Mouse (Mus musculus) midbrain, embryonic 14.5 days (tissue): ENCODE results near the gene Cnn3. TPM values are rescaled to one million over a fixed set of nuclear protein-coding genes. Genes with fewer than 3 reads are reported as not detected.

Source experiments
- ATAC-seq: fragments of 200-750 bp; cut with Nextera tagmentation; 2 replicates; pipeline ENCODE4 v1.8.0; 2017; ENCODE audit warnings: moderate number of reproducible peaks, moderate library complexity; ENCODE audit not compliant: low FRiP score, low TSS enrichment
- DNase-seq: peaks from one replicate; pipeline ENCODE4 v3.0.0-alpha.2; 2015
- H3K27ac ChIP-seq: fragments of 300-500 bp; sonication (generic); replicated peaks from 2 replicates; pipeline ENCODE4 v1.5.1; 2014; ENCODE audit warnings: mild to moderate bottlenecking, low read depth, low read length, moderate library complexity
- H3K27me3 ChIP-seq: fragments of 300-500 bp; sonication (generic); 2 replicates; pipeline ENCODE4 v1.6.1; 2014; ENCODE audit warnings: low read length, control low read depth, mixed read lengths; ENCODE audit not compliant: control insufficient read depth, insufficient read depth
- H3K36me3 ChIP-seq: fragments of 300-500 bp; sonication (generic); 2 replicates; pipeline ENCODE4 v1.6.1; 2014; ENCODE audit warnings: low read length, control low read depth; ENCODE audit not compliant: control insufficient read depth, insufficient read depth
- H3K4me1 ChIP-seq: fragments of 300-500 bp; sonication (generic); 2 replicates; pipeline ENCODE4 v1.6.1; 2014; ENCODE audit warnings: mild to moderate bottlenecking, antibody characterized with exemption, low read length, control low read depth; ENCODE audit not compliant: control insufficient read depth, insufficient read depth
- H3K4me2 ChIP-seq: fragments of 300-500 bp; sonication (generic); 2 replicates; pipeline ENCODE4 v1.6.1; 2014; ENCODE audit warnings: mild to moderate bottlenecking, low read length, moderate library complexity
- H3K4me3 ChIP-seq: fragments of 300-500 bp; sonication (generic); replicated peaks from 2 replicates; pipeline ENCODE4 v1.5.1; 2014; ENCODE audit warnings: low read depth, low read length
- H3K9ac ChIP-seq: fragments of 300-500 bp; sonication (generic); replicated peaks from 2 replicates; pipeline ENCODE4 v1.6.1; 2014; ENCODE audit warnings: mild to moderate bottlenecking, low read length, moderate library complexity
- H3K9me3 ChIP-seq: fragments of 300-500 bp; sonication (generic); 2 replicates; pipeline ENCODE4 v1.6.1; 2016; ENCODE audit warnings: low read length, control low read depth, mixed read lengths; ENCODE audit not compliant: control insufficient read depth
- WGBS: fragments of 180-500 bp; shearing (Covaris S2); extraction: QIAGEN DNeasy Blood & Tissue Kit; methylation state at CpG from one replicate; pipeline ENCODE4 v1.1.7; 2014; 5-methylcytosine and 5-hydroxymethylcytosine counted together
- polyA plus RNA-seq: library from polyadenylated mRNA; unstranded; fragments of >200 nt; fragmentation: Nextera tagmentation; extraction: Ambion mirVana; gene quantifications from 2 replicates; pipeline ENCODE4 v1.2.1, GENCODE M21; 2014

Gene Cnn3
- polyA plus RNA-seq, 1 experiment from 2014 or later, result 560 TPM

GRCm38 (mm10) chr3:121468136-121468535, 41.8 kb downstream of the Cnn3 start:
- H3K36me3 ChIP-seq, result no peaks in the 10 kb centered on the region
- no peak overlapping the region for H3K4me2 ChIP-seq
- no peak overlapping the region for H3K27ac ChIP-seq
- H3K9me3 ChIP-seq, result no peaks in the 10 kb centered on the region
- H3K4me1 ChIP-seq, result 0 out of 2 replicates have a peak, but pooled peaks cover 8% of the 10 kb centered on the region
- ATAC-seq, result no peak
- H3K9ac ChIP-seq, result no peak overlapping the region
- H3K27me3 ChIP-seq, result no peaks in the 10 kb centered on the region
- no peak overlapping the region for H3K4me3 ChIP-seq
- no peak for DNase-seq
- WGBS, result 32% methylated on average over 1 of the region's 2 CpGs

GRCm38 (mm10) chr3:121469185-121469975, 43.1 kb downstream of the Cnn3 start:
- Histone ChIP-seq H3K27ac (peak overlapping the region; percentile 63), H3K36me3 (no peaks in the 10 kb centered on the region), H3K4me3 (no peak overlapping the region), H3K27me3 (no peaks in the 10 kb centered on the region), H3K9me3 (no peaks in the 10 kb centered on the region), H3K4me2 (peak overlapping the region; percentile 15; the same call in 1 of the 2 replicates), H3K9ac (no peak overlapping the region), H3K4me1 (0 out of 2 replicates have a peak, but pooled peaks cover 8% of the 10 kb centered on the region)
- peak; percentile 66; the same call in 1 of the 2 replicates for ATAC-seq
- DNase-seq, result peak; percentile 69
- WGBS, result 4% methylated on average over 13 of the region's 13 CpGs

GRCm38 (mm10) chr3:121471703-121472102, 45.4 kb downstream of the Cnn3 start:
- no peak; the same call in 1 of the 2 replicates for ATAC-seq
- H3K4me2 ChIP-seq, result no peak overlapping the region
- no peak overlapping the region for H3K9ac ChIP-seq
- 0 out of 2 replicates have a peak, but pooled peaks cover 3% of the 10 kb centered on the region for H3K4me1 ChIP-seq
- WGBS, result 79% methylated on average over 11 of the region's 11 CpGs
- no peaks in the 10 kb centered on the region for H3K9me3 ChIP-seq
- no peaks in the 10 kb centered on the region for H3K27me3 ChIP-seq
- DNase-seq, result no peak
- H3K36me3 ChIP-seq, result no peaks in the 10 kb centered on the region
- H3K27ac ChIP-seq, result no peak overlapping the region
- no peak overlapping the region for H3K4me3 ChIP-seq

- H3K27ac ChIP-seq, result no peak overlapping the region
- DNase-seq, result no peak
Observed at GRCm38 (mm10) chr3:121474738-121475137, 48.4 kb downstream of the Cnn3 start.

GRCm38 (mm10) chr3:121480030-121480960, 54.0 kb downstream of the Cnn3 start:
- Histone ChIP-seq H3K4me1 (peaks cover 32% of the 10 kb centered on the region), H3K9me3 (no peaks in the 10 kb centered on the region), H3K27me3 (no peaks in the 10 kb centered on the region), H3K27ac (peak overlapping the region; percentile 69), H3K4me3 (no peak overlapping the region), H3K4me2 (no peak overlapping the region), H3K36me3 (no peaks in the 10 kb centered on the region), H3K9ac (peak overlapping the region; percentile 21; the same call in 1 of the 2 replicates)
- ATAC-seq (peak; percentile 47; the same call in 1 of the 2 replicates), DNase-seq (peak; percentile 65)
- 17% methylated on average over 26 of the region's 26 CpGs for WGBS

More at GRCm38 (mm10) chr3:121474738-121475137, 48.4 kb downstream of the Cnn3 start:
- Histone ChIP-seq H3K9me3 (no peaks in the 10 kb centered on the region), H3K9ac (no peak overlapping the region), H3K4me1 (no peaks in the 10 kb centered on the region), H3K4me2 (no peak overlapping the region), H3K4me3 (no peak overlapping the region), H3K36me3 (no peaks in the 10 kb centered on the region), H3K27me3 (no peaks in the 10 kb centered on the region)
- no peak for ATAC-seq
- 48% methylated on average over 3 of the region's 3 CpGs for WGBS

GRCm38 (mm10) chr3:121480961-121481436, 54.7 kb downstream of the Cnn3 start:
- Histone ChIP-seq H3K4me1 (peaks cover 32% of the 10 kb centered on the region), H3K9me3 (no peaks in the 10 kb centered on the region), H3K4me2 (no peak overlapping the region), H3K9ac (no peak overlapping the region), H3K36me3 (no peaks in the 10 kb centered on the region), H3K27ac (no peak overlapping the region), H3K4me3 (no peak overlapping the region), H3K27me3 (no peaks in the 10 kb centered on the region)
- ATAC-seq (no peak), DNase-seq (no peak)
- WGBS, result 37% methylated on average over 8 of the region's 8 CpGs

- Histone ChIP-seq H3K9ac (no peak overlapping the region), H3K4me3 (no peak overlapping the region), H3K36me3 (no peaks in the 10 kb centered on the region), H3K27me3 (no peaks in the 10 kb centered on the region), H3K9me3 (no peaks in the 10 kb centered on the region), H3K4me2 (no peak overlapping the region), H3K4me1 (peaks cover 32% of the 10 kb centered on the region), H3K27ac (no peak overlapping the region)
- DNase-seq (no peak), ATAC-seq (no peak)
- 41% methylated on average over 6 of the region's 6 CpGs for WGBS
Observed at GRCm38 (mm10) chr3:121481564-121481963, 55.3 kb downstream of the Cnn3 start.
